Mouse (Mus musculus) lung, embryonic 14.5 days (tissue): ENCODE measurements around the gene Trim3. TPM values are rescaled to one million over a fixed set of nuclear protein-coding genes. Genes with fewer than 3 reads are reported as not detected.

Source experiments
- ATAC-seq: fragments of 200-750 bp; cut with Nextera tagmentation; 2 replicates; pipeline ENCODE4 v1.8.0; 2017; ENCODE audit warnings: mild to moderate bottlenecking, moderate TSS enrichment, moderate library complexity; ENCODE audit not compliant: insufficient read depth
- DNase-seq: peaks from one replicate; pipeline ENCODE4 v3.0.0-alpha.2; 2015
- H3K27ac ChIP-seq: fragments of 300-500 bp; sonication (generic); 2 replicates; pipeline ENCODE4 v1.5.1; 2014; ENCODE audit warnings: low read depth, mild to moderate bottlenecking, moderate library complexity
- H3K27me3 ChIP-seq: fragments of 300-500 bp; sonication (generic); 2 replicates; pipeline ENCODE4 v1.6.1; 2014; ENCODE audit warnings: low read length, control low read depth; ENCODE audit not compliant: insufficient read depth
- H3K36me3 ChIP-seq: fragments of 300-500 bp; sonication (generic); 2 replicates; pipeline ENCODE4 v1.6.1; 2014; ENCODE audit warnings: control low read depth; ENCODE audit not compliant: insufficient read depth
- H3K4me1 ChIP-seq: fragments of 300-500 bp; sonication (generic); 2 replicates; pipeline ENCODE4 v1.6.1; 2014; ENCODE audit warnings: antibody characterized with exemption, control low read depth; ENCODE audit not compliant: insufficient read depth
- H3K4me2 ChIP-seq: fragments of 300-500 bp; sonication (generic); 2 replicates; pipeline ENCODE4 v1.6.1; 2014; ENCODE audit warnings: mild to moderate bottlenecking
- H3K4me3 ChIP-seq: fragments of 300-500 bp; sonication (generic); 2 replicates; pipeline ENCODE4 v1.5.1; 2014; ENCODE audit warnings: low read depth, low read length
- H3K9ac ChIP-seq: fragments of 300-500 bp; sonication (generic); 2 replicates; pipeline ENCODE4 v1.6.1; 2014
- H3K9me3 ChIP-seq: fragments of 300-500 bp; sonication (generic); 2 replicates; pipeline ENCODE4 v1.6.1; 2016; ENCODE audit warnings: low read depth, low read length, control low read depth
- CTCF ChIP-seq: IDR thresholded peaks from 2 replicates; pipeline ENCODE4 v1.5.1; 2016; ENCODE audit warnings: antibody characterized with exemption, low read depth
- WGBS: fragments of 180-500 bp; shearing (Covaris S2); extraction: QIAGEN DNeasy Blood & Tissue Kit; methylation state at CpG from one replicate; pipeline ENCODE4 v1.1.7; 2014; 5-methylcytosine and 5-hydroxymethylcytosine counted together
- polyA plus RNA-seq: library from polyadenylated mRNA; unstranded; fragments of >200 nt; fragmentation: Nextera tagmentation; extraction: Ambion mirVana; gene quantifications from 2 replicates; pipeline ENCODE4 v1.2.1, GENCODE M21; 2014

The Trim3 gene
- polyA plus RNA-seq, 1 experiment from 2014 or later = 45.3 TPM

DNA sequence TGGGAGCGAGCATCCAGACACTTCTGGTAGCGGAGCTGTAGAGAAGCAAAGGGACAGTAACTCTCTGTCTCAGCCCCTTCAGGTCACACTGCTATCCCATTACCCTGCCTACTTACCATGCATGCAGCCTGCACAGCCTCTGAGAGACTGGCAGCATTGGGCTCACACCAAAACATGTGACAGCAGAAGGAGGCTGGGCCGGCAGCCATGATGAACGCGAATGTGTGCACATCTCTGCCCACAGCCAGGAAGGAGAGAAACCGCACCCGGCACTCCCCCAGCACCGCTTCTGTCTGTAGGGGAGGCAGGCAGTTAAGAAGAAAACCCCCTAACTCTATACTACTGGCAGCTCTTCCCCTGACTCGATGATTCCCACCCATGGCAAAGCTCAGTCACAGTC, 74.4 kb downstream of the Trim3 start:
- Histone ChIP-seq H3K9me3 (no peaks in the 10 kb centered on the region), H3K4me3 (no peak overlapping the region), H3K27me3 (no peaks in the 10 kb centered on the region), H3K4me2 (no peak overlapping the region), H3K27ac (no peak overlapping the region), H3K36me3 (peaks cover 29% of the 10 kb centered on the region), H3K4me1 (0 out of 2 replicates have a peak, but pooled peaks cover 3% of the 10 kb centered on the region), H3K9ac (no peak overlapping the region)
- ATAC-seq (no peak), DNase-seq (no peak)
- 86% methylated on average over 9 of the region's 9 CpGs for WGBS
- TF ChIP-seq CTCF = no peak

DNA sequence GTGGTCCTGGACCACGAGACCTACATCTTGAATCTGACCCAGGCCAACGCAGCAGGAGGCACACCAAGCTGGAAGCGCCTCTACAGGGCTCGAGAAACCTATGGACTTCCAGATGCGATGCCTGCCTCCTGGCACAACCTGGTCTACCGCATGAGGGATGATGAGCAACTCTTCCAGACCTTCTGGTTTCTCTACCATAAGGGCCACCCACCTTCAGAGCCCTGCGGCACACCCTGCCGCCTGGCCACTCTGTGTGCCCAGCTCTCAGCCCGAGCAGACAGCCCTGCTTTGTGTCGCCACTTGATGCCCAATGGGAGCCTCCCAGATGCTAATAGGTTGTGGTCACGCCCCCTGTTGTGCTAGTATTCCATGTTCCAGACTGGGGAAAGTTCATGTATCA, 75.7 kb downstream of the Trim3 start:
- ATAC-seq (no peak), DNase-seq (no peak)
- Histone ChIP-seq H3K27ac (no peak overlapping the region), H3K27me3 (no peaks in the 10 kb centered on the region), H3K9ac (no peak overlapping the region), H3K4me1 (0 out of 2 replicates have a peak, but pooled peaks cover 3% of the 10 kb centered on the region), H3K36me3 (peaks cover 29% of the 10 kb centered on the region), H3K4me2 (no peak overlapping the region), H3K4me3 (no peak overlapping the region), H3K9me3 (no peaks in the 10 kb centered on the region)
- WGBS = 79% methylated on average over 11 of the region's 11 CpGs
- TF ChIP-seq CTCF = no peak

DNA sequence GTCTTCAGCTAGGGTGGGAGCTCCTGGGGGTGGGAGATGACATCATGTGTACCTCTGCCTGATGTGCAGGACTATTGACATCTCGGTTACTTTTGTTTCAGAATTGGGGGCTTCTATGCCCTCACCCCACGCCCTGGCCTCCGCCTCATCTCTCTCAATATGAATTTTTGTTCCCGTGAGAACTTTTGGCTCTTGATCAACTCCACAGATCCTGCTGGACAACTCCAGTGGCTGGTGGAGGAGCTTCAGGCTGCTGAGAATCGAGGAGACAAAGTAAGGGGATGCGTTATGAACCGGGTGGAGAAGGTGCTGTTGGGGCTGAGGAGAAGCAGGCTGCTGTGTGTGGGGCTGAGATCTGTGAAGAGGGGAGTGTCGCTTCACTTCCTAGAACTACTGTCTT, 77.0 kb downstream of the Trim3 start:
- DNase-seq = no peak
- no peak overlapping the region for H3K9ac ChIP-seq
- 0 out of 2 replicates have a peak, but pooled peaks cover 3% of the 10 kb centered on the region for H3K4me1 ChIP-seq
- no peaks in the 10 kb centered on the region for H3K9me3 ChIP-seq
- H3K4me3 ChIP-seq = no peak overlapping the region
- 80% methylated on average over 8 of the region's 8 CpGs for WGBS
- no peaks in the 10 kb centered on the region for H3K27me3 ChIP-seq
- TF ChIP-seq CTCF = no peak
- H3K4me2 ChIP-seq = no peak overlapping the region
- no peak overlapping the region for H3K27ac ChIP-seq
- H3K36me3 ChIP-seq = peaks cover 24% of the 10 kb centered on the region
- ATAC-seq = no peak

DNA sequence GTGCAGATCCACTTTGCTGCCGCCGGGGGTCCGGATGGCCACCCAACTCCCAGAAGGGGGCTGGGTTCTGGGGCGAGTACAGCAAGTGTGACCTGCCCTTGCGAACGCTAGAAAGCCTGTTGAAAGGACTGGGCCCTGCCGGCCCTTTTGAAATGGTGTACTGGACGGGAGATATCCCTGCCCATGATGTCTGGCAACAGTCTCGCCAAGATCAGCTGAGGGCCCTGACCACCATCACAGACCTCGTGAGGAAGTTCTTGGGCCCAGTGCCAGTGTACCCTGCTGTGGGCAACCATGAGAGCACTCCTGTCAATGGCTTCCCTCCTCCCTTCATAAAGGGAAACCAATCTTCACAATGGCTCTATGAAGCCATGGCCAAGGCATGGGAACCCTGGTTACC, 77.8 kb downstream of the Trim3 start:
- DNase-seq (no peak), ATAC-seq (no peak)
- no peak for TF ChIP-seq CTCF
- no peak overlapping the region for H3K27ac ChIP-seq
- H3K4me3 ChIP-seq = no peak overlapping the region
- peak overlapping the region; percentile 80; the same call in 1 of the 2 replicates for H3K4me2 ChIP-seq
- H3K9me3 ChIP-seq = no peaks in the 10 kb centered on the region
- H3K27me3 ChIP-seq = no peaks in the 10 kb centered on the region
- 0 out of 2 replicates have a peak, but pooled peaks cover 3% of the 10 kb centered on the region for H3K4me1 ChIP-seq
- no peak overlapping the region for H3K9ac ChIP-seq
- H3K36me3 ChIP-seq = peaks cover 24% of the 10 kb centered on the region
- WGBS = 81% methylated on average over 10 of the region's 10 CpGs

Other genes starting within 250 kb of the Trim3 start
- gene Fam160a2, start 233.5 kb downstream of the Trim3 start, polyA plus RNA-seq = 41.9 and 42.3 TPM in 2 replicates
- 0.07 TPM in 1 of 2 replicates, not detected in the other for gene Cnga4, start 229.0 kb downstream of the Trim3 start, polyA plus RNA-seq
- gene Cckbr, start 207.8 kb downstream of the Trim3 start, polyA plus RNA-seq = 0.25 and 0.39 TPM in 2 replicates
- gene Cavin3, start 151.3 kb downstream of the Trim3 start, polyA plus RNA-seq = 96.0 and 96.1 TPM in 2 replicates
- gene Smpd1, start 79.2 kb downstream of the Trim3 start, polyA plus RNA-seq = 38.7 and 38.9 TPM in 2 replicates
- 36.6 and 37.6 TPM in 2 replicates for gene Apbb1, start 51.9 kb downstream of the Trim3 start, polyA plus RNA-seq
- 0.57 and 0.59 TPM in 2 replicates for gene Hpx, start 33.4 kb downstream of the Trim3 start, polyA plus RNA-seq
- gene Timm10b, start 6.5 kb upstream of the Trim3 start, polyA plus RNA-seq = 200 and 201 TPM in 2 replicates
- gene Arfip2, start 6.8 kb upstream of the Trim3 start, polyA plus RNA-seq = 84.1 and 84.2 TPM in 2 replicates
- gene Gm45799, start 7.0 kb upstream of the Trim3 start, polyA plus RNA-seq = 22.9 and 31.9 TPM in 2 replicates
- gene Dnhd1, start 17.3 kb upstream of the Trim3 start, polyA plus RNA-seq = 0.84 and 1.0 TPM in 2 replicates
- gene Ilk, start 103.0 kb upstream of the Trim3 start, polyA plus RNA-seq = 372 and 377 TPM in 2 replicates
- 45.2 and 48.9 TPM in 2 replicates for gene Rrp8, start 103.8 kb upstream of the Trim3 start, polyA plus RNA-seq
- gene Taf10, start 110.8 kb upstream of the Trim3 start, polyA plus RNA-seq = 175 and 192 TPM in 2 replicates
- gene Tpp1, start 118.7 kb upstream of the Trim3 start, polyA plus RNA-seq = 73.7 and 78.2 TPM in 2 replicates
- 17.7 and 20.7 TPM in 2 replicates for gene Dchs1, start 154.1 kb upstream of the Trim3 start, polyA plus RNA-seq
- gene Mrpl17, start 177.5 kb upstream of the Trim3 start, polyA plus RNA-seq = 384 and 388 TPM in 2 replicates